Mouse (Mus musculus) gastrocnemius, postnatal 4 days (tissue): Measurements from ENCODE around the gene Cyyr1. TPM values are rescaled to one million over a fixed set of nuclear protein-coding genes. Genes with fewer than 3 reads are reported as not detected.

Source experiments
- DNase-seq, 2 experiments: peaks; one replicate each; pipeline ENCODE4 v3.0.0; 2021 to 2022; ENCODE audit warnings: low spot score in 2 of 2, mixed read lengths in 2 of 2
- total RNA-seq, 2 experiments: library from RNA; stranded (reverse); gene quantifications; 2 replicates each; pipeline ENCODE4 v1.2.3; 2021

The Cyyr1 gene
- total RNA-seq, 2 experiments from 2014 or later = 9.5 to 11.2 TPM

DNA sequence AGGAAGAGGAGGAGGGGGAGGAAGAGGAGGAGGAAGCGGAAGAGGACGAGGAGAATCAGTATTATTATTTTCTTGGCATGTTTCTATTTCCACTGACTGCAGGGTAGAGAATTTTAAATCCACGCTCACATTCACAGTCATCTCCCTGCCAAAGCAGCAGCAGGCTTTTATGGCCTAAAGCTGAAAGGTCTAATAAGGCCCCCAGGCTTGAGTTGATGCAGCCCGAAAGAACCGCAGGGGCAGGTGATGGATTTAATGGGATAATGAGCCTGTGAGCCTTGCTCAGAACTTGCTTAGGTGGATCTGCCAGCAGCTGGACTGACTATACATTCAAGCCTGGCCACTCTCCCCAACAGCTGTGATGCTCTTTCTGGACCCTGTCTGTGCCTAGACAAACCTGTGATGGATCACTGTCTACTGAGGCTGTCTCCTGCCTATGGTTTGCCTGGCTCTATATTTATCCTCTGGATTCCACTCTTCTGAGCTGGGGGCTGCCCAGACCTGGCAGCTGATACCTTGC, 78.6 kb downstream of the Cyyr1 start:
- DNase-seq = no peak

DNA sequence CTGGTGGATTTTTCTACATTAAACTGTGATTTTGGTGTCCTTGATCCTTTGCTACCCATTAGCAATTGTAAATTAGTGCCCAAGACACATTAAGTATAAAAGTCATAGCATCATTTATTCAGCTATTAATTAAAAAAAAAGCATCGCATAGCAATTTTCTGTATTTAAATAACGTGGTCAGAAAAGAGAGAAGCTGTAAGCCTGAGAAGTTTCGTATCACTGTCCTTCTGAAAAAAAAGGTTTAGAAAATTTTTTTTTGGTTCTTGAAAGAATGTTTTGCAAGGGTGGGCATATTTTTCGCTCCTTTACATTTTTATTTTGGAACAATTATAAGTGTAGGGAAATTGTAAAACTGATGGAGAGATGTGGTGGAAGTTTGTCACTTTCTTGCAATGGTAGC, 83.1 kb downstream of the Cyyr1 start:
- no peak for DNase-seq

DNA sequence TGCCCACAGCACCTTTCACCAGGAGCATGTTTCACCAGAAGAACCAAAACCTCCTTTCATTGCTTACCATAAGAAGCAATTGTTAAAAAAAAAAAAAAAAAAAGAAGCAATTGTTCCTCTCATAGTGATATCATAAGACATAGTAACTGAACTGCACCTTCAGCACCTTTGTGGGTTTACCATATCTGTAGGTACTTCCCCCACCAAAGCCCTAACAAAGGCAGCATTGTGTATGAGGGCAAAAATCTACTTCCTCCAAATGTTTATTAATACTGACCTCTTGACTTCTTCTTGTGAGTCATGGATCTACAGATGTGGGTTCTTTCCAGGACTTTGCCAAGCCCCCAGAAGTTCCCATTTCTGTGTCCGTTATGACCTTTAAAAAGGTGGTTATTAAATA, 98.2 kb downstream of the Cyyr1 start:
- no peak for DNase-seq

DNA sequence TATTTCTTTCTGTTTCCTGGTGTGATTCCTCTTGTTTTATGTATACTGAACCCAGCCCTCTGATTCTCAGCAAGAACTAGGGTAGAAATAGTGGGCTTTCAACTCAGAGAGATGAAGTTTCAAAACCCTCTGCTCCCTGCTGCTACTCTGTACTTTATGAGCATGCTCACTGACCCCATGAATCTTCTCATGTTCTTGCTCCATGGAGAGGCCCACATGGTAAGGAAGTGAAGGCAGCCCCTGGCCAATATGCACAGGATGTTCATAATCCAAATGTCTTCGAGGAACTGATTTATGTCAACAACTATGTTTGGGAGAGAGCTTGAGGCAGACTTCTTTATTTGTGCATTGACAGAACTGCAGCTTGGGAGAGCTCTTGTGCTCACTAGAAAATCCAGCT, 106.9 kb downstream of the Cyyr1 start:
- DNase-seq = no peak

DNA sequence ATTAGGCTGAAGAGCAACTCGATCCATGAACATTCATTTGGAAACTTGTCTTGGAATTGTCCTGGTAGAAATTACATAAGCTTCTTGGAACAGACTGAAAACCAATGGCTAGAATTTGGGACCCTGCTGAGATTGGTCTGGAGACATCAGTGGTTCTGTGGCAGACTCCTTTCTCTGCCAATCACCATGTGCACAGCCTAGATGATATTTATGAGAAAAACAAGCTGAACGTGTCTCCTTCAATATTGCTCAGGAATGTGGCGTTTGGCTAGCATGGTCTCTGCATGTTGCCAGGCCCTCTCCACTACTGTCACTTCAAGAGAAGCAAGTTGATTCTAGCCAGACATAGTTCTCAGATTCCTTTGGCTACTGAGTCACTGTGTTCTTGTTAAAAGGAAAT, 107.4 kb downstream of the Cyyr1 start:
- no peak for DNase-seq

DNA sequence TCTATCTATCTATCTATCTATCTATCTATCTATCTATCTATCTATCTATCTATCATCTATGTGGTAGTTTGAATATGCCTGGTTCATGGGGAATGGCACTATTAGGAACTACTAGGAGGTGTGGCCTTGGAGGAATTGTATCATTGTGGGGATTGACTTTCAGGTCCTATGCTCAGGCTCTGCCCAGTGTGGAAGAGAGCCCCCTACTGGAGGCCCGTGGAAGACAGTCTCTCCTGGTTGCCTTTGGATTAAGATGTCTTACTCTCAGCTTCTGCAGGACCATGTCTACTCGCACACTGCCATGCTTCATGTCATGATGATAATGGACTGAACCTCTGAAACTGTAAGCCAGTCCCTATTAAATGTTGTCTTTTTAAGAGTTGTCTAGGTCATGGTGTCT, 117.8 kb downstream of the Cyyr1 start:
- DNase-seq = peak in 1 of 2 experiments; percentile 10

DNA sequence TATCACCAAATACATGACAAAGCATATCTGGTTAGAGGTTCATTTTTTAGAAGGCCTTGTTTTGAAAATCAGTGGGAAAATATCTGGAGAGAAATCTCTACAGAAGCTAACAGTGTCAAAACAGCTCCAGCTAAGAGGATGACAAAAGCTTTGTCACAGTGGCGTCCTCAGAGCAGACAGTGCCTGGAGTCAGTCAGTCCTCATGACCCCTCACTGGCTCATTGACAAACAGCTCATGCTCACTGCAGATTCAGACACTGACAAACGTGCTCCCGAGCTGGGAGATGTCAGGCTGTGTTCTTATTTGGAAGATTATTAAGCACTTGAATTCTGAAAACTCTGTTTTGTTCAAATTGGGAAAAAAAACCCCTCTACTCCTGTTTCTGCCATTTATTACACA, 124.0 kb downstream of the Cyyr1 start:
- DNase-seq = no peak

DNA sequence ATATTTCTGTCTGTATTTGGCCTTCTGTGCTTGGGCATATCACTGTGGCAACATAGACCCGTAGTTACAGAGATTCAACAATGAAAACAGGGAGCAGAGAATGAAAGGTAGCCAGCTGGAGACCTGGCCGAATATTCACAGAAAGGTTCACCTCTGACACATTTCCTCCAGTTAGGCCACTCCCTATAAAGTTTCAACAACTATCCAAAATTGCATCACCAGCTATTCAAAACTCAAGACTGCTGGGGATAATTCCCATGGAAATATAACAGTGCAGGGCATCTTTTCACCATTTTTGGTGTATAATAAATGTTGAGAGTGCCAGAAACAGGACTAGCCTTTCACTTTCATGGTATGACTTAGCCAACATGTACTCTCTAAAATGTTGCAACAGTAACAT, 130.3 kb downstream of the Cyyr1 start:
- no peak for DNase-seq

DNA sequence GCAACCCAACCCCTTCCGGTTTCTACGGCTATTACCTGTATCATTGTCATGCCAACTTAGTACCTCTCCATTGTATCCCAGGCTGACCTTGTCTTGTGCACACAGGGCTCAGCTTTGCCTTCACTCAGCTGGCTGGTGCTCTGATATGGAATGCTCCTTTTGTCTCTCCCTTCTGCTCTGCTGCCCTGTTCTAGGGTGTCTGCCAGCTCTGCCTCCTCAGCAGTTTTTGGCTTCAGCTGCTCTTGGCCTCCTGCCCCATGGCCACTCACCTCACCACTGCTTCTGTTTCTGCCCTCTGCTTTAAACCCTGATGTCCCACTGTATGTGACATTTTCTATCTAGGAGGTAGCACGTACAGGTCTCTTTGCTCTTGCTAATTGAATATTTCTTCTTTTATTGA, 137.8 kb downstream of the Cyyr1 start:
- DNase-seq = no peak

DNA sequence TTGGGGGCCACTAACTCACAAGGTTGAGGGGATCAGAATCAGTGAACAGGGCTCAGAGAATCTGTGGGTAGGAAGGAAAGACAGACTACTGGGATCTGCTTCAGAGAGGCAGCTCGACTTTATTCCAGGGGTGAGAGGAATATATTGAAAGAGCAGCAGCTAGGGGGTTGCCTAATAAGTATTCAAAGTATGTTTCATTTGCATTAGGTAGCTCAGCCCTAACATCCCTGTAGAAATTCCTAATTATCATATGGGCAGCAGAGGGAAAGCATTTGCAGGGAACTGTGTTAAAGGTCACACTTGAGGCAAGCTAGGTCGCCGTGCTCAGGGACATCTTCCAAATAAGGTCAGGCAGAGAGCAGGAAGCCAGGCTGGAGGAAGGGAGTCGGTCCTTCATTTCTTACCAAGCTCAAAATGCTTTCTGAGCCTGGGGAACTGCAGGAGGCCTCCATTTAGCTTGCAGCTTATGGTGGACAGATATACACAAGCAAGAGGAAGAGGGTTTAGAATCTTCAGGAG, 159.7 kb downstream of the Cyyr1 start:
- no peak for DNase-seq

DNA sequence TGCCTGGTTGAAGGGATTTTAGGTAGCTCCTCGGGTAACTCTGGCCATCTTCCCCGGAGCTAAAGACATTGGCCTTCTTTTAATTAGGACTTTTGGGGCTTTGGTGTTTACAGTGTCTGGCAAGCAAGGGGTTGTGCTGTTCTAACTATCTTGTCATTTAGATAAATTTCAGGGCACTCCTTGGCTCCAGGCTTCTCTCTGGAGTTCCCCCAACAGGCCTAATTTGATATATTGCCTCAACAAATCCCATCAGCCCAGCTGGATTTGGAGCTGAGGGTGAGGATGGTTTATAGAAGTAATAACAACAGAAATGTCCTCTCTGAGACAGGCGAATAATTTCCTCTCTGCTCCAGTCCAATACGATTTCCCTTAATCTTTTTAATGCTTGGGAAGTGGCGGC, 166.4 kb downstream of the Cyyr1 start:
- no peak for DNase-seq

Other genes with a start within 250 kb of the Cyyr1 start
- 10 to 100 TPM; 29.1 to 30.3 TPM for gene Adamts1, start 249.7 kb upstream of the Cyyr1 start, total RNA-seq